Mouse (Mus musculus) forebrain, embryonic 15.5 days (tissue): ENCODE data around the gene Sdc3. TPM values are rescaled to one million over a fixed set of nuclear protein-coding genes. Genes with fewer than 3 reads are reported as not detected.

ENCODE experiments used
- ATAC-seq: fragments of 200-750 bp; cut with Nextera tagmentation; replicated peaks from 2 replicates; pipeline ENCODE4 v1.8.0; 2017; ENCODE audit warnings: mild to moderate bottlenecking, moderate TSS enrichment, moderate library complexity
- H3K27ac ChIP-seq: fragments of 300-500 bp; sonication (generic); replicated peaks from 2 replicates; pipeline ENCODE4 v1.5.1; 2015; ENCODE audit warnings: mild to moderate bottlenecking, inconsistent platforms
- H3K27me3 ChIP-seq: fragments of 300-500 bp; sonication (generic); 2 replicates; pipeline ENCODE4 v1.6.1; 2015; ENCODE audit warnings: inconsistent platforms
- H3K36me3 ChIP-seq: fragments of 300-500 bp; sonication (generic); 2 replicates; pipeline ENCODE4 v1.6.1; 2015; ENCODE audit warnings: mild to moderate bottlenecking, inconsistent platforms
- H3K4me1 ChIP-seq: fragments of 300-500 bp; sonication (generic); 2 replicates; pipeline ENCODE4 v1.6.1; 2015; ENCODE audit warnings: inconsistent platforms
- H3K4me2 ChIP-seq: fragments of 300-500 bp; sonication (generic); replicated peaks from 2 replicates; pipeline ENCODE4 v1.6.1; 2015; ENCODE audit warnings: mild to moderate bottlenecking, inconsistent platforms
- H3K4me3 ChIP-seq: fragments of 300-500 bp; sonication (generic); 2 replicates; pipeline ENCODE4 v1.5.1; 2015; ENCODE audit warnings: mild to moderate bottlenecking, inconsistent platforms
- H3K9ac ChIP-seq: fragments of 300-500 bp; sonication (generic); replicated peaks from 2 replicates; pipeline ENCODE4 v1.6.1; 2015; ENCODE audit warnings: mild to moderate bottlenecking, inconsistent platforms
- H3K9me3 ChIP-seq: fragments of 300-500 bp; sonication (generic); 2 replicates; pipeline ENCODE4 v1.6.1; 2016; ENCODE audit warnings: inconsistent platforms
- WGBS: fragments of 180-500 bp; shearing (Covaris S2); methylation state at CpG from one replicate; pipeline ENCODE4 v1.1.7; 2015; ENCODE audit warnings: mixed read lengths; 5-methylcytosine and 5-hydroxymethylcytosine counted together
- polyA plus RNA-seq: library from polyadenylated mRNA; unstranded; fragments of >200 nt; fragmentation: Nextera tagmentation; extraction: Ambion mirVana; gene quantifications from 2 replicates; pipeline ENCODE4 v1.2.1, GENCODE M21; 2015

Gene Sdc3
- polyA plus RNA-seq, 1 experiment from 2014 or later, result 84.9 TPM

- 4% methylated on average over 20 of the region's 20 CpGs for WGBS
- Histone ChIP-seq H3K4me3 (peak overlapping the region; percentile 11; the same call in 1 of the 2 replicates), H3K4me2 (peak overlapping the region; percentile 36), H3K36me3 (no peaks in the 10 kb centered on the region), H3K9ac (no peak overlapping the region), H3K27ac (no peak overlapping the region), H3K9me3 (no peaks in the 10 kb centered on the region), H3K27me3 (peaks cover 34% of the 10 kb centered on the region), H3K4me1 (peaks cover 32% of the 10 kb centered on the region)
- peak; percentile 83 for ATAC-seq
These were observed 44.1 kb downstream of the Sdc3 start for GRCm38 (mm10) chr4:130836281-130837061.

- Histone ChIP-seq H3K9ac (no peak overlapping the region), H3K27ac (no peak overlapping the region), H3K9me3 (no peaks in the 10 kb centered on the region), H3K4me3 (no peak overlapping the region), H3K4me2 (no peak overlapping the region), H3K36me3 (no peaks in the 10 kb centered on the region), H3K4me1 (peaks cover 34% of the 10 kb centered on the region), H3K27me3 (peaks cover 34% of the 10 kb centered on the region)
- no peak for ATAC-seq
- WGBS, result 39% methylated on average over 11 of the region's 11 CpGs
These were observed 46.2 kb downstream of the Sdc3 start for GRCm38 (mm10) chr4:130838585-130838984.

GRCm38 (mm10) chr4:130841107-130841840, 48.9 kb downstream of the Sdc3 start:
- Histone ChIP-seq H3K4me2 (no peak overlapping the region), H3K27me3 (peaks cover 32% of the 10 kb centered on the region), H3K9ac (no peak overlapping the region), H3K4me3 (no peak overlapping the region), H3K36me3 (no peaks in the 10 kb centered on the region), H3K4me1 (peaks cover 29% of the 10 kb centered on the region), H3K9me3 (no peaks in the 10 kb centered on the region), H3K27ac (no peak overlapping the region)
- peak; percentile 66 for ATAC-seq
- 47% methylated on average over 8 of the region's 8 CpGs for WGBS

DNA sequence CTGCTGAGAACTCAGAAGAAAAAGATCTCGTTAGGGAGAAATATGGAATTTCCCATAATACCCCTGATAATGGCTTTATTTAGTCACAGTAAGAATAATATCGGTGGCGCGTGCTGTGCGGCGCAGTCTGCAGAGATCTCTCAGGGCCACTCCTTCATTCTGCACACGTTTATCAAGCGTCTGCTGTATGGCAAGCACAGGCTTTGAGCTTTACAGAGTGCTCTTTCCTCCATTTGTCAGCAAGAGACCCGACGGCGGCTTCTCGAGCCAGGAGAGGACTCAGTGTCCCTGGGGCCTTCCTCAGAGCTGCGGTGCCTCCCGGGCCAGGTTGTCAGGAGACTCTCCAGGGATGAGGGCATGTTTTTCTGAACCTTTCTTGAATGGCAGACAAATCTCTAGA, 56.5 kb downstream of the Sdc3 start:
- Histone ChIP-seq H3K27ac (no peak overlapping the region), H3K27me3 (0 out of 2 replicates have a peak, but pooled peaks cover 4% of the 10 kb centered on the region), H3K36me3 (no peaks in the 10 kb centered on the region), H3K9ac (no peak overlapping the region), H3K4me1 (no peaks in the 10 kb centered on the region), H3K9me3 (no peaks in the 10 kb centered on the region), H3K4me2 (no peak overlapping the region), H3K4me3 (no peak overlapping the region)
- WGBS, result 62% methylated on average over 14 of the region's 14 CpGs
- ATAC-seq, result no peak

- Histone ChIP-seq H3K27ac (no peak overlapping the region), H3K4me2 (no peak overlapping the region), H3K36me3 (no peaks in the 10 kb centered on the region), H3K9me3 (no peaks in the 10 kb centered on the region), H3K4me1 (peaks cover 14% of the 10 kb centered on the region), H3K9ac (no peak overlapping the region), H3K4me3 (no peak overlapping the region), H3K27me3 (no peaks in the 10 kb centered on the region; the same call in 1 of the 2 replicates)
- no peak for ATAC-seq
- 65% methylated on average over 8 of the region's 8 CpGs for WGBS
These were observed 65.3 kb downstream of the Sdc3 start for GRCm38 (mm10) chr4:130857661-130858060.

DNA sequence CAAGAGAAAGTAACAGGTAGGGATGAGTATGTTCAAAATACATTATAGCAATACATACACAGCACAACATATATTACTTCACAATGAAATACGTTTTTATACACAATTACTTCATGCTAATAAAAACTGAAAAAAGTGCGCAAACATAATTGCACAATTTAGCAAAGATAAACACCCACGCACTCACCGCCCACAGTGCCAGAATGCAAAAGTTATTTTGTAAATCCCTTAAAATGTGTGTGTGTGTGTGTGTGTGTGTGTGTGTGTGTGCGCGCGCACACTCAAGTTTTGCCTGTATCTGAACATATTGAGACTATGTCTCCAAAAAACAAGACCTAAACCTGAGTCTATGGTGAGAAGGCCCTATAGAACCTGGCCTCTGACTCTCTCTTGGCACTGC, 66.5 kb downstream of the Sdc3 start:
- WGBS, result 96% methylated on average over 7 of the region's 7 CpGs
- no peaks in the 10 kb centered on the region for H3K36me3 ChIP-seq
- H3K4me2 ChIP-seq, result no peak overlapping the region
- peaks cover 14% of the 10 kb centered on the region for H3K4me1 ChIP-seq
- H3K27me3 ChIP-seq, result peaks cover 5% of the 10 kb centered on the region; the same call in 1 of the 2 replicates
- H3K9ac ChIP-seq, result no peak overlapping the region
- no peaks in the 10 kb centered on the region for H3K9me3 ChIP-seq
- no peak for ATAC-seq
- no peak overlapping the region for H3K4me3 ChIP-seq
- H3K27ac ChIP-seq, result no peak overlapping the region

DNA sequence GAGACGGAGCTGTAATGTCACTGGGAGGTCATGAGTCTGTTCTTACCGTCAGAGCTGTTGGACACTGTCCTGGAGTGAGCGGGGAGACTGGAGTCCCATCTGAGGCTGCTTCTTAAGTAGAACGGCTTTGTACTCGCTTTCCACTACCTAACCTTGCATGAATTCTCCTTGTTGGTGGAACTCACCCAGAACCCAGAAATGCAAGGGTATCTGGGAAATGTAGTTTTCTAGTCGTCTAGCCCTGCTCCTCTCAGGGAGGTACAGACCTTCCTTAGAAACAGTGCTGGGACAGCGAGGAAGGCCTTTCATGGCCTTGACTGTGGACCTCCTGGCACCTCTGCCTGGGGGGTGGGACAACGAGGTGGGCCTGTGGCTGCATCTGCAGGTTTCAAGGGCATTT, 67.1 kb downstream of the Sdc3 start:
- WGBS, result 72% methylated on average over 8 of the region's 8 CpGs

DNA sequence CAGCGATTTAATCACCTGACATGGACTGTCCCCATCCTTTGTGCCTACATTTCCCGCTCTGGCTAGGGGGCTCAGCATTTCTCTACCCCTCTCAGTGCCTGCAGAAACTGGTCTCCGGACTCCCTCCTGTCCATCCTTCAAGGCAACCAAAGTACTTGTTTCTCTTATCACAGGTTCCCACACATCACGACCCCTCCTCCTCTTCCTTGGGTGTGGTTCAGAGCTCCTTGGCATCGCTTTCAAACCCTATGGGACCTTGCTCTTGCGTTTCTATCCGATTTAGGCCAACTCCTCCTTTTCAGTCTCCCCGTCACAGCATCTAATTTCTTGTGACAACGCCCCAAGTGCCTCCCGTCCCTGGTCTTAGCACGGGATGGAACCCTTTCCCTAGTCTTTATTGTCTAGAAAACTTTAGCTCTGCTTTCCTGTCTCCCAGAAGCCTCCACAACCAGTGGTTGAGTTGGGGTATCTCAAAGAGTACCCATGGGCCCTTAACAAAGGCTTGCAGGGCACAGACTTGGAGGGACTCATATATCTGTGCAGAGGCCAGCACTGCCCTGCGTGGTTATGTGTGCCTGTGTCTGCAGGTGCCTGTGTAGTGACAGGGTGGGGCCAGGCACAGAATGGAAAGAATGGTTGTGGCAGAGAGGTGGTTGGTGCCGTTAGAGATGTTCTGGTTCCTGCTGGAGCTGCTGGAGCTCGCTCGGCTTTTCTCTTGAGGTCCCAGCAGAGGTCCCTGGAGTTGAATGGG, 68.7 kb downstream of the Sdc3 start:
- peak; percentile 61 for ATAC-seq
- H3K27me3 ChIP-seq, result peaks cover 10% of the 10 kb centered on the region; the same call in 1 of the 2 replicates
- peaks cover 29% of the 10 kb centered on the region for H3K4me1 ChIP-seq
- H3K36me3 ChIP-seq, result no peaks in the 10 kb centered on the region
- H3K4me3 ChIP-seq, result peak overlapping the region; percentile 33
- H3K4me2 ChIP-seq, result peak overlapping the region; percentile 49
- no peak overlapping the region for H3K9ac ChIP-seq
- H3K9me3 ChIP-seq, result no peaks in the 10 kb centered on the region
- H3K27ac ChIP-seq, result peak overlapping the region; percentile 38
- 49% methylated on average over 15 of the region's 15 CpGs for WGBS

More for the DNA sequence above, 67.1 kb downstream of the Sdc3 start:
- H3K36me3 ChIP-seq, result no peaks in the 10 kb centered on the region
- peaks cover 14% of the 10 kb centered on the region for H3K4me1 ChIP-seq
- H3K9ac ChIP-seq, result no peak overlapping the region
- H3K9me3 ChIP-seq, result no peaks in the 10 kb centered on the region
- H3K4me2 ChIP-seq, result no peak overlapping the region
- peaks cover 9% of the 10 kb centered on the region; the same call in 1 of the 2 replicates for H3K27me3 ChIP-seq
- H3K4me3 ChIP-seq, result no peak overlapping the region
- ATAC-seq, result no peak
- no peak overlapping the region for H3K27ac ChIP-seq

DNA sequence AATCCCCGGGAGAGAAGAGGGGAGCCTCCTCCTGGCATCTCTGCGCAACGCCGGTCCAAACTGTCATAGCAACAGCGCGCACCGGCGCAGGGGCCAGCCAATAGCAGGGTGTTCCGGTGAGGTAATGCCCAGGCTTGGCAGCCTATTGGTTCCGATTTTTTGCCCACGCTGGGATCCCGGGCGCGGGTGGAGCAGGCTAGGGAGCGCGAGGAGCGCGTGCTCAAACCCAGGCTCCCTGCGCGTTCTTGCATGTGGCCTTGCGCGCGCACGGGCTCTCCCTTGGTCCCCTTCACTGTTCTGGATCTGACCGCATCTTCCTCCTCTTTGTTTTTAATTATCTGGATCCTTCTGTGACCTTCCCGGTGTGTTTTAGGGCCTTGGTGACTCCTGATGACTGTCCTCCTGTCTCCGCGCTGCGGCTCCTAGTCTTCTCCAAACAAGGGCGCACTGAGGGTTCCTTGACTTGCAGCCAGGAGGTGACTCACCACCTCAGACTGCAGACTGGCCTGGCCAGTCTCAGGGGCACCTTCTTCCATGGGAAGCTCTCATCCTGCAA, 69.4 kb downstream of the Sdc3 start:
- H3K9me3 ChIP-seq, result no peaks in the 10 kb centered on the region
- peak; percentile 91 for ATAC-seq
- H3K9ac ChIP-seq, result peak overlapping the region; percentile 40
- H3K4me1 ChIP-seq, result peaks cover 36% of the 10 kb centered on the region
- H3K27ac ChIP-seq, result peak overlapping the region; percentile 38
- H3K27me3 ChIP-seq, result peaks cover 12% of the 10 kb centered on the region; the same call in 1 of the 2 replicates
- H3K36me3 ChIP-seq, result no peaks in the 10 kb centered on the region
- H3K4me2 ChIP-seq, result peak overlapping the region; percentile 49
- under 1% methylated on average over 30 of the region's 30 CpGs for WGBS
- H3K4me3 ChIP-seq, result peak overlapping the region; percentile 33

GRCm38 (mm10) chr4:130862538-130862937, 70.2 kb downstream of the Sdc3 start:
- H3K4me1 ChIP-seq, result peaks cover 37% of the 10 kb centered on the region
- no peak for ATAC-seq
- no peak overlapping the region for H3K9ac ChIP-seq
- no peak overlapping the region for H3K4me3 ChIP-seq
- H3K4me2 ChIP-seq, result no peak overlapping the region
- WGBS, result 78% methylated on average over 5 of the region's 5 CpGs
- no peak overlapping the region for H3K27ac ChIP-seq
- no peaks in the 10 kb centered on the region for H3K36me3 ChIP-seq
- no peaks in the 10 kb centered on the region for H3K9me3 ChIP-seq
- H3K27me3 ChIP-seq, result peaks cover 18% of the 10 kb centered on the region; the same call in 1 of the 2 replicates

DNA sequence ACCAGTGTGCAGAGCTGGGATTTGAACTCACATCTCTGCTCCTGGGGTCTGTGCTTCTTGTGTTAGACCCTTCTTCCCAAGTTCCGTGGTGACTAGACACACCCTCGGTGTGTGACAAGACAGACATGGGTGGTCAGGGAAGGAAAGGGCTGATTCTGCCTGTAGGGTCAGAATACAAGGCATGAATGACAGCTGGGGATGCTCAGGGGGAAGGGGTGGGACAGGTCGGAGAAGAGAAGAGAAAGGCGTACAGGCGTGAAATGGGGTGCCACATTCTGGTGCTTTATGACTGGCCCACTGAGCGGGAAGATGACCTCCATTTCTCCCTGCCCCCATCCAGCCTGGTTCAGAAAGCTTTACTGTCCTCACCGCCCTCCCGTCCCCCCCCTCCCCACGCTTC, 73.1 kb downstream of the Sdc3 start:
- peaks cover 35% of the 10 kb centered on the region for H3K27me3 ChIP-seq
- peak overlapping the region; percentile 80 for H3K27ac ChIP-seq

More for the DNA sequence above, 73.1 kb downstream of the Sdc3 start:
- Histone ChIP-seq H3K4me2 (no peak overlapping the region), H3K9me3 (no peaks in the 10 kb centered on the region), H3K4me3 (no peak overlapping the region), H3K4me1 (peaks cover 37% of the 10 kb centered on the region), H3K36me3 (no peaks in the 10 kb centered on the region), H3K9ac (0 out of 2 replicates have a peak overlapping the region, but pooled peaks have one; percentile 6)
- peak; percentile 30; the same call in 1 of the 2 replicates for ATAC-seq
- 11% methylated on average over 8 of the region's 9 CpGs for WGBS
